Mouse (Mus musculus) A20 (cell line): Measurements from ENCODE around the gene Gm1979.
"Not testable (repeated sequence)": the region's sequence is repeated elsewhere in the genome, so short reads cannot be mapped to it uniquely, and the experiment has no call there.

Experiments
- DNase-seq: peaks from one replicate; pipeline ENCODE4 v3.0.0-alpha.2; 2011; ENCODE audit warnings: low read depth, low spot score

Gene Gm1979

DNA sequence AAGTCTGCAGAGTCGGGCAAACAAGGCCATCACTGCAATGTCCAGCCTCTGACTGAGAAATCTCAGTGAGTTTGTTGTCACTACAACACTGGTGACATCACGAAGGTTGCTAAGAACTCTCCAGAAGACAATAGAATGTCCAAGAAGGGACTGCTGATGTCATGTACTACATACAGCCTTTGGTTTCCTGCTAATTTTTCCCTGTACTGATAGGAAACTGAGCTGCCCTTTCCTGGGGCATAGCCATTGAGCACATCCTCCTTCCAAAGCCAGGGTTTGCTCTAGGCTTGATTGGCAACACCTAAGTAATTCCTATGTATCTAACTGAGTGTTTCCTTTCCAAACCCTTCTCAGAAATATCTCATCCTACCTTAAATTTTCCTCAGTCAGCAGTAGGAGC, at the start of gene Gm1979:
Gm1979 (minus strand) TSS at position 101 of the 400 bp plus-strand sequence.
- not testable (repeated sequence) for DNase-seq

DNA sequence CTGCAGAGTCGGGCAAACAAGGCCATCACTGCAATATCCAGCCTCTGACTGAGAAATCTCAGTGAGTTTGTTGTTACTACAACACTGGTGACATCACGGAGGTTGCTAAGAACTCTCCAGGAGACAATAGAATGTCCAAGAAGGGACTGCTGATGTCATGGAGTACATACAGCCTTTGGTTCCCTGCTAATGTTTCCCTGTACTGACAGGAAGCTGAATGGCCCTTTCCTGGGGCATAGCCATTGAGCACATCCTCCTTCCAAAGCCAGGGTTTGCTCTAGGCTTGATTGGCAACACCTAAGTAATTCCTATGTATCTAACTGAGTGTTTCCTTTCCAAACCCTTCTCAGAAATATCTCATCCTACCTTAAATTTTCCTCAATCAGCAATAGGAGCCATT, 34.9 kb upstream of the Gm1979 start, which contains the start of gene Speer4a:
Speer4a (minus strand) TSS at position 101 of the 400 bp plus-strand sequence.
- DNase-seq = not testable (repeated sequence)

DNA sequence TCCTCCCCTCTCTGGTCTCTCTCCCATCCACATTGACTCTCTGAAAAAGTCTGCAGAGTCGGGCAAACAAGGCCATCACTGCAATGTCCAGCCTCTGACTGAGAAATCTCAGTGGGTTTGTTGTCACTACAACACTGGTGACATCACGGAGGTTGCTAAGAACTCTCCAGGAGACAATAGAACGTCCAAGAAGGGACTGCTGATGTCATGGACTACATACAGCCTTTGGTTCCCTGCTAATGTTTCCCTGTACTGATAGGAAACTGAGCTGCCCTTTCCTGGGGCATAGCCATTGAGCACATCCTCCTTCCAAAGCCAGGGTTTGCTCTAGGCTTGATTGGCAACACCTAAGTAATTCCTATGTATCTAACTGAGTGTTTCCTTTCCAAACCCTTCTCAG, 18.2 kb upstream of the Gm1979 start, which contains the start of gene Gm5862:
Gm5862 (minus strand) TSS at position 101 of the 400 bp plus-strand sequence.
- DNase-seq = not testable (repeated sequence)

DNA sequence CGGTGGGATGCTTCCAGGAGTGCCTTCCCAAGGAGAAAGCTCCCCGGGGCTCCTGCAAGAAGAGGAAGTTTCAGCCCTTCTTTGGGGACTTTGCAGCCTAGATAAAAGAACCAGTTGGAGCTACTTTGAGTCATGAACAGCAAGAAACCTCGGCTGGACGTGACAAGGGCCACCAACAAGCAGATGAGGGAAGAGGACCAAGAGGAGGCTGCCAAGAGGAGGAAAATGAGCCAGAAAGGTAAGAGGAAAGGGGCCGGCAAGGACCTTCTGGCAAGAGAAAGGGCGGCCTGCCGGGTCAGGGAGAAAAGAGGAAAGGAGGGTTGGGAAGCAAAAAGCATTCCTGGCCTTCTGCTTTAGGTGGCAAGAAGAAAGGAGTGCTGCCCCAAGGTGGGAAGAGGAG, 3.1 kb upstream of the Gm1979 start:
- not testable (repeated sequence) for DNase-seq

GRCm38 (mm10) chr5:26006937-26007695, 2.5 kb upstream of the Gm1979 start:
- not testable (repeated sequence) for DNase-seq

GRCm38 (mm10) chr5:25988550-25988949, 16.0 kb downstream of the Gm1979 start, which contains the start of gene Gm21698:
Gm21698 (minus strand) TSS chr5:25988650.
- DNase-seq = not testable (repeated sequence)

- DNase-seq = not testable (repeated sequence)
Measured at GRCm38 (mm10) chr5:25972563-25972962, 32.0 kb downstream of the Gm1979 start, which contains the start of gene Gm21680. Gm21680 (minus strand) TSS chr5:25972663.

- DNase-seq = not testable (repeated sequence)
Measured at GRCm38 (mm10) chr5:25957050-25957449, 47.5 kb downstream of the Gm1979 start.

GRCm38 (mm10) chr5:25956611-25957010, 48.0 kb downstream of the Gm1979 start:
- not testable (repeated sequence) for DNase-seq

GRCm38 (mm10) chr5:25954317-25954716, 50.3 kb downstream of the Gm1979 start, which contains the start of gene Gm21671:
Gm21671 (minus strand) TSS chr5:25954417.
- not testable (repeated sequence) for DNase-seq
